Mouse (Mus musculus): Measurements from ENCODE around the gene Lztr1.
"Not testable (repeated sequence)": the region's sequence is repeated elsewhere in the genome, so short reads cannot be mapped to it uniquely, and the experiment has no call there.

Lztr1 gene

GRCm38 (mm10) chr16:17507018-17507552 lies 1.4 kb upstream of the Lztr1 start:
- DNase-seq (ENCODE audit: low read depth, low spot score), result no peak

GRCm38 (mm10) chr16:17508031-17508430 lies 457 bp upstream of the Lztr1 start:
- not testable (repeated sequence) for DNase-seq (ENCODE audit: low read depth, low spot score)

GRCm38 (mm10) chr16:17509240-17509597 lies 731 bp downstream of the Lztr1 start:
- no peak for DNase-seq (ENCODE audit: low read depth, low spot score)

- no peak for DNase-seq (ENCODE audit: low read depth, low spot score)
Observed at GRCm38 (mm10) chr16:17510143-17510542, 1.7 kb downstream of the Lztr1 start.

- DNase-seq (ENCODE audit: low read depth, low spot score), result no peak
Observed at GRCm38 (mm10) chr16:17510686-17511085, 2.2 kb downstream of the Lztr1 start.

- no peak for DNase-seq (ENCODE audit: low read depth, low spot score)
Observed at GRCm38 (mm10) chr16:17511431-17511830, 2.9 kb downstream of the Lztr1 start.

- DNase-seq (ENCODE audit: low read depth, low spot score), result no peak
Observed at GRCm38 (mm10) chr16:17518910-17519309, 10.4 kb downstream of the Lztr1 start.

GRCm38 (mm10) chr16:17524156-17524555 lies 15.7 kb downstream of the Lztr1 start:
- DNase-seq (ENCODE audit: low read depth, low spot score), result no peak

- no peak for DNase-seq (ENCODE audit: low read depth, low spot score)
Observed at GRCm38 (mm10) chr16:17525524-17525923, 17.0 kb downstream of the Lztr1 start.

- no peak for DNase-seq (ENCODE audit: low read depth, low spot score)
Observed at GRCm38 (mm10) chr16:17526223-17526622, 17.7 kb downstream of the Lztr1 start.

- DNase-seq (ENCODE audit: low read depth, low spot score), result no peak
Observed at GRCm38 (mm10) chr16:17527606-17528005, 19.1 kb downstream of the Lztr1 start.

GRCm38 (mm10) chr16:17528276-17528675 lies 19.8 kb downstream of the Lztr1 start:
- peak; percentile 30 for DNase-seq (ENCODE audit: low read depth, low spot score)

GRCm38 (mm10) chr16:17529981-17530586 lies 21.6 kb downstream of the Lztr1 start:
- DNase-seq (ENCODE audit: low read depth, low spot score), result no peak

GRCm38 (mm10) chr16:17530640-17531288 lies 22.3 kb downstream of the Lztr1 start, which contains the start of gene Thap7:
Gene Thap7, minus strand, starts transcription at chr16:17531136.
- DNase-seq (ENCODE audit: low read depth, low spot score), result peak; percentile 98

- peak; percentile 56 for DNase-seq (ENCODE audit: low read depth, low spot score)
Observed at GRCm38 (mm10) chr16:17532271-17532670, 23.8 kb downstream of the Lztr1 start.

- DNase-seq (ENCODE audit: low read depth, low spot score), result peak; percentile 6
Observed at GRCm38 (mm10) chr16:17532676-17533329, 24.3 kb downstream of the Lztr1 start.

- DNase-seq (ENCODE audit: low read depth, low spot score), result no peak
Observed at GRCm38 (mm10) chr16:17536584-17536983, 28.1 kb downstream of the Lztr1 start.

GRCm38 (mm10) chr16:17542632-17543031 lies 34.1 kb downstream of the Lztr1 start:
- DNase-seq (ENCODE audit: low read depth, low spot score), result no peak

- DNase-seq (ENCODE audit: low read depth, low spot score), result no peak
Observed at GRCm38 (mm10) chr16:17552837-17553236, 44.3 kb downstream of the Lztr1 start.

GRCm38 (mm10) chr16:17553910-17554685 lies 45.6 kb downstream of the Lztr1 start:
- DNase-seq (ENCODE audit: low read depth, low spot score), result peak; percentile 99

GRCm38 (mm10) chr16:17554702-17555101 lies 46.2 kb downstream of the Lztr1 start:
- DNase-seq (ENCODE audit: low read depth, low spot score), result peak; percentile 69

GRCm38 (mm10) chr16:17556180-17556579 lies 47.7 kb downstream of the Lztr1 start:
- no peak for DNase-seq (ENCODE audit: low read depth, low spot score)

Data from R1 (cell line).